Mouse (Mus musculus): ENCODE measurements at regions not wholly inside any gene's neighbourhood (a gene's known extent, or its start where the extent isn't known, plus 50 kb on each side); places are given as distances from the start of the nearest gene placed in this dataset.

DNA sequence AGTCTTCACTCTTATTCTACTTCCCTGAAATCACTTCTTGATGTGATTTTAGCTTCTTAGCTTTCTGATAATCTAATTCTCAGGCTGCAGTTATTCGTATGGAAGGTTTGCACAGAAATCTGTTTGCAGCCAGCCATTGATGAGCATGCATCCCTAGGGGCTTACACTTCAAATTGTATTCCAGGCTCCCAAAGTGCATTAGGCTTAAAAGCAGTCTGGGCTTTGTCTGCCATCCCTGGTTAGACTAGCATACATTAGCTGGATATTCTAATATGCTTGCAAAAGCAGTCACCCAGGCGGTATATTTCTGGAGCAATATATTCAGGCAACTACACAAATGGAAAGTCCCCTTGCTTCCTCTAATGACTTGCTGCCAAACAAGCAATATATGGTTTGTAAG is 210.4 kb downstream of the 1700009N14Rik start:
- TF ChIP-seq CTCF (IDR thresholded peaks at IDR 0.05; ENCODE audit: low read depth) (no peak), EP300 (IDR thresholded peaks at IDR 0.05; ENCODE audit: low read depth) (no peak)
